Mouse (Mus musculus): ENCODE data around the gene Stx5a. TPM values are rescaled to one million over a fixed set of nuclear protein-coding genes. Genes with fewer than 3 reads are reported as not detected.

Gene Stx5a
- 83.4 and 89.2 TPM in 2 replicates for polyA plus RNA-seq (2015; fragmentation: Nextera tagmentation; extraction: Ambion mirVana)

- peak within 1 kb of the TSS; percentile 80 for H3K4me2 ChIP-seq (replicated peaks; ENCODE audit: low read depth)
- TF ChIP-seq CTCF (IDR thresholded peaks at IDR 0.05; ENCODE audit: low read depth) = 0 out of 2 replicates have a peak, but pooled peaks have one; percentile 6
- ATAC-seq = peak; percentile 98
- peak within 1 kb of the TSS; percentile 83 for H3K4me3 ChIP-seq (ENCODE audit: low read depth, low read length)
- peak within 1 kb of the TSS; percentile 91 for H3K9ac ChIP-seq (ENCODE audit: low read depth, low read length)
- peak within 1 kb of the TSS; percentile 93 for H3K27ac ChIP-seq (ENCODE audit: low read depth, low read length)
- under 1% methylated on average over 36 of the region's 36 CpGs for WGBS
- H3K9me3 ChIP-seq (ENCODE audit: control insufficient read depth) = no peaks in the 10 kb centered on the region
- no peaks in the 10 kb centered on the region for H3K27me3 ChIP-seq (replicated peaks; ENCODE audit: control insufficient read depth, insufficient read depth, low read length)
- H3K4me1 ChIP-seq (replicated peaks; ENCODE audit: control insufficient read depth, insufficient read depth, low read length) = 0 out of 2 replicates have a peak, but pooled peaks cover 5% of the 10 kb centered on the region
- H3K36me3 ChIP-seq (ENCODE audit: control insufficient read depth, insufficient read depth) = peaks cover 54% of the 10 kb centered on the region
Measured at GRCm38 (mm10) chr19:8741243-8741869, at the start of gene Stx5a. Stx5a (plus strand) TSS chr19:8741413.

- no peaks in the 10 kb centered on the region for H3K36me3 ChIP-seq (ENCODE audit: control insufficient read depth, insufficient read depth)
- H3K4me2 ChIP-seq (replicated peaks; ENCODE audit: low read depth) = no peak overlapping the region
- ATAC-seq = no peak
- 64% methylated on average over 9 of the region's 9 CpGs for WGBS
- no peak overlapping the region for H3K4me3 ChIP-seq (ENCODE audit: low read depth, low read length)
- H3K9ac ChIP-seq (ENCODE audit: low read depth, low read length) = no peak overlapping the region
- no peak for TF ChIP-seq CTCF (IDR thresholded peaks at IDR 0.05; ENCODE audit: low read depth)
- no peaks in the 10 kb centered on the region for H3K9me3 ChIP-seq (ENCODE audit: control insufficient read depth)
- H3K27ac ChIP-seq (ENCODE audit: low read depth, low read length) = no peak overlapping the region
- no peaks in the 10 kb centered on the region for H3K27me3 ChIP-seq (replicated peaks; ENCODE audit: control insufficient read depth, insufficient read depth, low read length)
- no peaks in the 10 kb centered on the region for H3K4me1 ChIP-seq (replicated peaks; ENCODE audit: control insufficient read depth, insufficient read depth, low read length)
Measured at GRCm38 (mm10) chr19:8691871-8692539, 49.2 kb upstream of the Stx5a start.

- no peaks in the 10 kb centered on the region for H3K4me1 ChIP-seq (replicated peaks; ENCODE audit: control insufficient read depth, insufficient read depth, low read length)
- H3K9ac ChIP-seq (ENCODE audit: low read depth, low read length) = no peak overlapping the region
- TF ChIP-seq CTCF (IDR thresholded peaks at IDR 0.05; ENCODE audit: low read depth) = no peak
- no peaks in the 10 kb centered on the region for H3K36me3 ChIP-seq (ENCODE audit: control insufficient read depth, insufficient read depth)
- H3K4me3 ChIP-seq (ENCODE audit: low read depth, low read length) = no peak overlapping the region
- no peaks in the 10 kb centered on the region for H3K9me3 ChIP-seq (ENCODE audit: control insufficient read depth)
- H3K27ac ChIP-seq (ENCODE audit: low read depth, low read length) = no peak overlapping the region
- H3K4me2 ChIP-seq (replicated peaks; ENCODE audit: low read depth) = no peak overlapping the region
- WGBS = 69% methylated on average over 5 of the region's 5 CpGs
- no peaks in the 10 kb centered on the region for H3K27me3 ChIP-seq (replicated peaks; ENCODE audit: control insufficient read depth, insufficient read depth, low read length)
- no peak for ATAC-seq
Measured at GRCm38 (mm10) chr19:8692740-8693139, 48.5 kb upstream of the Stx5a start.

GRCm38 (mm10) chr19:8695330-8695729 lies 45.9 kb upstream of the Stx5a start:
- TF ChIP-seq CTCF (IDR thresholded peaks at IDR 0.05; ENCODE audit: low read depth) = peak; percentile 71
- 28% methylated on average over 6 of the region's 6 CpGs for WGBS
- no peaks in the 10 kb centered on the region for H3K9me3 ChIP-seq (ENCODE audit: control insufficient read depth)
- ATAC-seq = peak; percentile 49
- H3K36me3 ChIP-seq (ENCODE audit: control insufficient read depth, insufficient read depth) = no peaks in the 10 kb centered on the region
- no peak overlapping the region for H3K9ac ChIP-seq (ENCODE audit: low read depth, low read length)
- H3K4me3 ChIP-seq (ENCODE audit: low read depth, low read length) = no peak overlapping the region
- no peak overlapping the region for H3K27ac ChIP-seq (ENCODE audit: low read depth, low read length)
- no peaks in the 10 kb centered on the region for H3K4me1 ChIP-seq (replicated peaks; ENCODE audit: control insufficient read depth, insufficient read depth, low read length)
- no peak overlapping the region for H3K4me2 ChIP-seq (replicated peaks; ENCODE audit: low read depth)
- H3K27me3 ChIP-seq (replicated peaks; ENCODE audit: control insufficient read depth, insufficient read depth, low read length) = no peaks in the 10 kb centered on the region

GRCm38 (mm10) chr19:8699652-8700051 lies 41.6 kb upstream of the Stx5a start:
- ATAC-seq = no peak
- Histone ChIP-seq H3K4me2 (replicated peaks; ENCODE audit: low read depth) (no peak overlapping the region), H3K36me3 (ENCODE audit: control insufficient read depth, insufficient read depth) (no peaks in the 10 kb centered on the region), H3K9ac (ENCODE audit: low read depth, low read length) (no peak overlapping the region), H3K27ac (ENCODE audit: low read depth, low read length) (no peak overlapping the region), H3K27me3 (replicated peaks; ENCODE audit: control insufficient read depth, insufficient read depth, low read length) (no peaks in the 10 kb centered on the region), H3K4me3 (ENCODE audit: low read depth, low read length) (no peak overlapping the region), H3K9me3 (ENCODE audit: control insufficient read depth) (no peaks in the 10 kb centered on the region), H3K4me1 (replicated peaks; ENCODE audit: control insufficient read depth, insufficient read depth, low read length) (no peaks in the 10 kb centered on the region)
- 77% methylated on average over 9 of the region's 9 CpGs for WGBS
- TF ChIP-seq CTCF (IDR thresholded peaks at IDR 0.05; ENCODE audit: low read depth) = no peak

- H3K9me3 ChIP-seq (ENCODE audit: control insufficient read depth) = no peaks in the 10 kb centered on the region
- 68% methylated on average over 3 of the region's 3 CpGs for WGBS
- H3K9ac ChIP-seq (ENCODE audit: low read depth, low read length) = no peak overlapping the region
- no peak overlapping the region for H3K4me2 ChIP-seq (replicated peaks; ENCODE audit: low read depth)
- H3K36me3 ChIP-seq (ENCODE audit: control insufficient read depth, insufficient read depth) = peaks cover 14% of the 10 kb centered on the region
- no peak overlapping the region for H3K4me3 ChIP-seq (ENCODE audit: low read depth, low read length)
- H3K27me3 ChIP-seq (replicated peaks; ENCODE audit: control insufficient read depth, insufficient read depth, low read length) = no peaks in the 10 kb centered on the region
- H3K4me1 ChIP-seq (replicated peaks; ENCODE audit: control insufficient read depth, insufficient read depth, low read length) = no peaks in the 10 kb centered on the region
- no peak overlapping the region for H3K27ac ChIP-seq (ENCODE audit: low read depth, low read length)
- TF ChIP-seq CTCF (IDR thresholded peaks at IDR 0.05; ENCODE audit: low read depth) = 0 out of 2 replicates have a peak, but pooled peaks have one; percentile 8
- no peak for ATAC-seq
Measured at GRCm38 (mm10) chr19:8702458-8702857, 38.8 kb upstream of the Stx5a start.

Data from intestine, postnatal 0 days (tissue).